Mouse (Mus musculus): ENCODE measurements around the gene Rftn2.

DNA sequence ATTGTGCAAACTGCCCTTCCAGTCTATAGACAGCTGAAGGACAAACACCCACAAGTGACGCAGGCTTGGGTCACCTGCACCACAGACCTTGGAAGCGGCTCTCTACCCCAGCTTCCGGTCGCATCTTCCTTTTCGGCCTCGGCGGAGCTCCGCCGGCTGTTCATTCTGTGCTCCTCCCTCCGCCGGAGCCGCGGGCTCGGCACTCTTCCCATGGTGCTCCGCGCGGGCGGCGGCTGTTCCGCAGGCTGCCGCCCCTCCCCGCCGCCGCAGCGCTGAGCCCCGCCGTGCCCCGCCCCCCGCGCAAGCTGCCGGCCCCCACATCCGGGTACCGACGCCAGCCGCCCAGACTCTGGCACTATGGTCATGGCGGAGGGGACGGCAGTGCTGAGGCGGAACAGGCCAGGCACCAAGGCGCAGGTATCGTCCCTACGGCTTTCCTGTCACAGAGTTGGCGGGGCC is 95.6 kb downstream of the Rftn2 start, which contains the start of gene Mob4:
- TF ChIP-seq CTCF (IDR thresholded peaks at IDR 0.05; ENCODE audit: extremely low read depth, insufficient read depth, insufficient read length, insufficient replicate concordance) (no peak), POLR2A (IDR thresholded peaks at IDR 0.05; ENCODE audit: low read depth, low read length) (peak; percentile 68)
